Mouse (Mus musculus) embryonic facial prominence, embryonic 10.5 days (tissue): ENCODE data around the gene Metap1d. TPM values are rescaled to one million over a fixed set of nuclear protein-coding genes. Genes with fewer than 3 reads are reported as not detected.

Source experiments
- DNase-seq: peaks from one replicate; pipeline ENCODE4 v3.0.0-alpha.2; 2017; ENCODE audit warnings: low spot score
- H3K27ac ChIP-seq: fragments of 300-500 bp; sonication (generic); replicated peaks from 2 replicates; pipeline ENCODE4 v1.5.1; 2016; ENCODE audit warnings: mild to moderate bottlenecking
- H3K27me3 ChIP-seq: fragments of 300-500 bp; sonication (generic); replicated peaks from 2 replicates; pipeline ENCODE4 v1.6.1; 2016; ENCODE audit warnings: low read depth, mild to moderate bottlenecking; ENCODE audit not compliant: poor library complexity, severe bottlenecking
- H3K36me3 ChIP-seq: fragments of 300-500 bp; sonication (generic); replicated peaks from 2 replicates; pipeline ENCODE4 v1.6.1; 2016; ENCODE audit warnings: mild to moderate bottlenecking, moderate library complexity
- H3K4me1 ChIP-seq: fragments of 300-500 bp; sonication (generic); 2 replicates; pipeline ENCODE4 v1.6.1; 2016
- H3K4me3 ChIP-seq: fragments of 300-500 bp; sonication (generic); 2 replicates; pipeline ENCODE4 v1.5.1; 2016; ENCODE audit warnings: mild to moderate bottlenecking, moderate library complexity
- H3K9me3 ChIP-seq: fragments of 300-500 bp; sonication (generic); 2 replicates; pipeline ENCODE4 v1.6.1; 2016; ENCODE audit warnings: mild to moderate bottlenecking
- WGBS: fragments of 180-500 bp; shearing (Covaris S2); methylation state at CpG from one replicate; pipeline ENCODE4 v1.1.7; 2016; 5-methylcytosine and 5-hydroxymethylcytosine counted together
- polyA plus RNA-seq: library from polyadenylated mRNA; unstranded; fragments of >200 nt; fragmentation: Nextera tagmentation; extraction: Ambion mirVana; gene quantifications from 2 replicates; pipeline ENCODE4 v1.2.1, GENCODE M21; 2016

The Metap1d gene
- polyA plus RNA-seq, 1 experiment from 2014 or later: 29.6 TPM

DNA sequence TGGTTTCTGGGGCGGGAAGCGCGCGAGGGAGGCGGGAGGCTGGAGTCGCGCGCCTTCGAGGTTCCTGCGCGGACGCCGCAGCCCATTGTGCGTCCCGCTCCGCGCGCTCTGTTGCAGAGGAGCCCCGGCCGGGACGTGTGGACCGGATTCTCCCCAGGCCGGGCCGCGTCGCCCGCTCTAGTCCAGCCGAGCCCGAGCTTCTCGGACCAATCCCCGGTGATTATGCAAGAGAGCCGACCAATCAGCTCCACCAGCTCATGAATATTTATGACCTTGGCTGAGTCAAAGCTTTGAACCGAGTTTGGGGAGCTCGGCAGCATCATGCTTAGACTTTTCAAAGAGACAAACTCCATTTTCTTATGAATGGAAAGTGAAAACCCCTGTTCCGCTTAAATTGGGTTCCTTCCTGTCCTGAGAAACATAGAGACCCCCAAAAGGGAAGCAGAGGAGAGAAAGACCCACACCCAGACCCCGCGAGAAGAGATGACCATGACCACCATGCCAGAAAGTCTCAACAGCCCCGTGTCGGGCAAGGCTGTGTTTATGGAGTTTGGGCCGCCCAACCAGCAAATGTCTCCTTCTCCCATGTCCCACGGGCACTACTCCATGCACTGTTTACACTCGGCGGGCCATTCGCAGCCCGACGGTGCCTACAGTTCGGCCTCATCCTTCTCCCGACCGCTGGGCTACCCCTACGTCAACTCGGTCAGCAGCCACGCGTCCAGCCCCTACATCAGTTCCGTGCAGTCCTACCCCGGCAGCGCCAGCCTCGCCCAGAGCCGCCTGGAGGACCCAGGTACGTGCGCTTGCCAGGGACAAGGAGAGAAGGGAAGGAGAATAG, 76.7 kb downstream of the Metap1d start:
- H3K27me3 ChIP-seq: peaks cover 100% of the 10 kb centered on the region
- H3K36me3 ChIP-seq: no peaks in the 10 kb centered on the region
- H3K27ac ChIP-seq: peak overlapping the region; percentile 89
- peak overlapping the region; percentile 65 for H3K4me3 ChIP-seq
- peaks cover 82% of the 10 kb centered on the region for H3K4me1 ChIP-seq
- DNase-seq: peak; percentile 94
- H3K9me3 ChIP-seq: no peaks in the 10 kb centered on the region
- WGBS: under 1% methylated on average over 60 of the region's 60 CpGs

DNA sequence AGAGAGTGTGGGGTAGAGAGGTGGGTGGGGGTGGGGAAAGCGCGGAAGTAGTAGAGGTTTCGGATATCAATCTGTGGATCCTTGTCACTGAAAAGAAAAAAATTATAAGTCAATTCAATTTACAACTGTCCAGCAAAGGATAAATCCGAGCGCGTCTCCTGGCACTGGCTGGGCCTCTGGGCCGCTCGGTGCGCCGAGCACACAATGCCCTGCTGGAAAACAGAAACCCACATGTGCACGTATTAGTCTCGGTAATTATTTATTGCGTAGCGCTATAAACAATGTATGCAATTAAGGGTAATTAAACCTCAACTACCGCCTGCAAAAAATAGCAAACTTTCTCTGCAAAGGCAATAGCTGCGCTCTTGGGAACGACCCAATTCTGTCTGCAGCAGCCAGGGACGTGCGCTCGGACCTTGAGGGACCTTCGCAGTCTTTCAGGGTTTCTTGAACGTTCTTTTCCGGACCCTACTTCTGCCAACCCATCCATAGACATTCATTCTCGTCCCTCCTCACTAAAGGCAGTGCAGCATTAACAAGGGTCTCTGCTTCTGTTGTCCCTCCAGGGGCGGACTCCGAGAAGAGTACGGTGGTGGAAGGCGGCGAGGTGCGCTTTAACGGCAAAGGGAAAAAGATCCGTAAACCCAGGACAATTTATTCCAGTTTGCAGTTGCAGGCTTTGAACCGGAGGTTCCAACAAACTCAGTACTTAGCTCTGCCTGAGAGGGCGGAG, 77.5 kb downstream of the Metap1d start:
- Histone ChIP-seq H3K4me1 (peaks cover 80% of the 10 kb centered on the region), H3K27me3 (peaks cover 100% of the 10 kb centered on the region), H3K9me3 (no peaks in the 10 kb centered on the region), H3K4me3 (peak overlapping the region; percentile 65), H3K36me3 (no peaks in the 10 kb centered on the region), H3K27ac (peak overlapping the region; percentile 89)
- under 1% methylated on average over 34 of the region's 34 CpGs for WGBS
- DNase-seq: peak; percentile 62

DNA sequence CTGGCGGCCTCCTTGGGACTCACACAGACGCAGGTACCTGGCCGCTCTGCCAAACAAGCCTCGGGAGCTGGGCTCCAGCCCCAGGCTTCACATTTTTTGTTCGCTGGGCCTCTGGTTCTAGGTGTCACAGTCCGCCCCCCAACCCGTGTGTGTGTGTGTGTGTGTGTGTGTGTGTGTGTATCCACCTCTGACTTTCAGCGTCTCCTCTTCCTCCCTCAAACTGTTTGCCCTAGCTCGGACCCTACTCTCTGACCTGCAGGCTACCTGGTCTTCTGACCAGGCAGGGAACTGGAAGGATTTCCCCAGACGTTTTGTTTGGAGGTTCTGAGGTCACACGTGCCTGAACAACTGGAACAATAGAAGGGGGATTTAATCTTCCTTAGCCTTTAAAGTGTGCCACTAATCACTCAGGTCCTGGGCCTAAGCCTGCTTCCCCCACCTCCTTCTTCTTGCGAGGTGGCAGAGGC, 78.1 kb downstream of the Metap1d start:
- WGBS: under 1% methylated on average over 12 of the region's 12 CpGs
- peak overlapping the region; percentile 89 for H3K27ac ChIP-seq

DNA sequence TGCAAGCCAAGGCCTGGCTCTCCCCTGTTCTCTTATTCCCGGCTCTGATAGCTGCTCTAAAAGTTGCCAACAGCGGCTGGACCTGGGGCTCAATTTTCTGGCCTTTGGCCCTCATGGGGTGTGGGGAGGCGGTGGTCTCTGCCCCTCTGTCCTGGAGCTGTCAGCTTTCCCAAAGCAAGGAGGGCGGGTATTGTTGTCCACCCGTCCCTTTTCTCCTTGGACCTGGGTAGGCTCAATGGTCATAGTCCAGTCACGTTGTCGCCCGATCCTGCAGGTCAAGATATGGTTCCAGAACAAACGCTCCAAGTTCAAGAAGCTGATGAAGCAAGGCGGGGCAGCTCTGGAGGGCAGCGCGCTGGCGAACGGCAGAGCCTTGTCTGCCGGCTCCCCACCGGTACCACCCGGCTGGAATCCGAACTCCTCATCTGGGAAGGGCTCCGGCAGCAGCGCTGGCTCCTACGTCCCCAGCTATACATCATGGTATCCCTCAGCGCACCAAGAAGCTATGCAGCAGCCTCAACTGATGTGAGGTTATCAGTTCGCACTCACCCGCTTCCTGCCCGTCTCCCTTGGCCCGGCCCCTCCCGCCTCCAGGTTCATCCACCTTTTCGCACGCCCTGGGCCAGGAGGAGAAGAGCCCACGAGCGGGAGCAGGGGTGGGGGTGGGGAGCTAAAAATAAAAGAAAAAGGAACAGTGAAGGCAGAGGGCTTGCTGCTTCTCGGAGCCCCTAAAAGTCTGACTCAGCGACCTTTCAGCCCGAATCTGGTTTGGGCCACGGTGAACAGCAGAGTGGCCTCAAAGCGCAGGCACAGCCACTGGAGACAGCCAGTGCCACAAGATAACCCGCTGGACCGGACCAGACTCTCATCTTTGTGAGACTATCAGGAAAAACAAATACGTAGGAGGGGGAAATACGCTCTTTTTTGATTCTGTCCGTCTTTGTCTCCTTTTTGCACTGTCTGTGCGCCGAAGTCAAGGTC, 79.2 kb downstream of the Metap1d start:
- H3K27ac ChIP-seq: peak overlapping the region; percentile 89
- H3K27me3 ChIP-seq: peaks cover 100% of the 10 kb centered on the region
- peaks cover 76% of the 10 kb centered on the region for H3K4me1 ChIP-seq
- WGBS: under 1% methylated on average over 43 of the region's 43 CpGs
- no peaks in the 10 kb centered on the region for H3K36me3 ChIP-seq
- DNase-seq: peak; percentile 57
- no peaks in the 10 kb centered on the region for H3K9me3 ChIP-seq
- H3K4me3 ChIP-seq: peak overlapping the region; percentile 65

More for the DNA sequence above, 78.1 kb downstream of the Metap1d start:
- H3K9me3 ChIP-seq: no peaks in the 10 kb centered on the region
- no peaks in the 10 kb centered on the region for H3K36me3 ChIP-seq
- no peak for DNase-seq
- peaks cover 76% of the 10 kb centered on the region for H3K4me1 ChIP-seq
- H3K4me3 ChIP-seq: peak overlapping the region; percentile 65
- H3K27me3 ChIP-seq: peaks cover 100% of the 10 kb centered on the region

DNA sequence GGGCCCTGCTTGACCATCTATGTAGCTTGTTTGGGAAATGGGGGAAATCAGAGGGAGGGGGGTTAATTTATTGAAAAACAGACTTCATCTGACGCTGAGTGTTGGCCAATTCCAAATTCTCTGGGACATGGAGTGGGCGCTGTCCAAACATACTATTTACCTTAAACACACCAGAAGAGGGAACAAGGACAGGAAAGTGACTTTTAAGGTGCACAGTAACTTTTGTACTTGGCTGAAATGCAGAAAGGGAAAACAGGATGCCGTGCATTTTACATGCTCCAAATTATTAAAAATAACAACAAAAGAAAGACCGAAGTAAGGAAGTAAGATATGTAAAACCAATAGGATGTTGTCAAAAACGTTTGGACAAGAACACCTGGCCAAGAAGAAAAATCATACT, 80.0 kb downstream of the Metap1d start:
- Histone ChIP-seq H3K36me3 (no peaks in the 10 kb centered on the region), H3K4me3 (peak overlapping the region; percentile 65), H3K4me1 (peaks cover 80% of the 10 kb centered on the region), H3K27ac (peak overlapping the region; percentile 89), H3K9me3 (no peaks in the 10 kb centered on the region), H3K27me3 (peaks cover 100% of the 10 kb centered on the region)
- WGBS: 6% methylated on average over 5 of the region's 5 CpGs
- DNase-seq: no peak

DNA sequence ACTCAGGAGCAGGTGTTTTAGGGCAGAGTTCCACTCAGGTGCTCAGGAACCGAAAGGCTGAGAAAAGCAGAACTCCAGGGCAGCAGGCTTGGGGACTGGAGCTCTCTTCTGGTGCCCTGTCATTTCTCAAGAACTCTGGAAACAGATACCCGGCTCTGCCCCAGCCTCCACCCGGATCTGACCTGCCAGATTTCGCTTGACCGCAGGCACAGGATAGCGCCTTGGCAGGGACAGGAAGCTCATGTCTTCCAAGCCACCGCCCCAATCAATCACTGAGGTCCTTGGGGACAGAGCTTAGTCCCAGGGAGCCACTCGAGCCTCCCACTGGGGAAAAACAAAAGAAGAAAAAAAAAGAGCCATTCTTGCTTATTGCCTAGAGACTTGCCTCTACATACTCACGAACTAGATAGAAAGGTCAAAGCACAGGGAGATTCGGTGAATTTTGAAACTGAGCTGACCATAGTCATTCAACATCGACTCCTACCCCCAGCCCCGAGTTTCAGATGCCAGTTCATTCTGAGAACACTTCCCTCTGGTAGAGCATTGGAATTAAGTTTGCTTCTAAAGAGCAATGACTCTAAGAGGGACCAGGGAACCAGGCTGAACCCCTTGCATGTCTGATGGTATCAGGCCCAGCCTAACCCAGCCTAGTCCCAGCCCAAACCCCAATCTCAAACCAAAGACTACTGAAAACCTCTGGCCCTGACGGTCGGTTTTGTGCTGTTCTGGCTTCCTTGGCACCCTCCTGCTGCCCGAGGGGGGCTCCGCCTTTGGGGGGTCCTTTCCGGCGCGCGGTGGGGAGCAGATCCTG, 81.4 kb downstream of the Metap1d start:
- H3K9me3 ChIP-seq: no peaks in the 10 kb centered on the region
- H3K4me3 ChIP-seq: peak overlapping the region; percentile 65

GRCm38 (mm10) chr2:71540611-71541417, 87.7 kb downstream of the Metap1d start:
- under 1% methylated on average over 48 of the region's 48 CpGs for WGBS
- H3K4me1 ChIP-seq: peaks cover 87% of the 10 kb centered on the region
- DNase-seq: peak; percentile 83
- peaks cover 100% of the 10 kb centered on the region for H3K27me3 ChIP-seq
- peak overlapping the region; percentile 91 for H3K27ac ChIP-seq
- no peaks in the 10 kb centered on the region for H3K9me3 ChIP-seq
- peak overlapping the region; percentile 65 for H3K4me3 ChIP-seq
- H3K36me3 ChIP-seq: peaks cover 22% of the 10 kb centered on the region

More for the DNA sequence above, 81.4 kb downstream of the Metap1d start:
- DNase-seq: peak; percentile 68
- H3K27me3 ChIP-seq: peaks cover 100% of the 10 kb centered on the region
- peaks cover 80% of the 10 kb centered on the region for H3K4me1 ChIP-seq
- no peaks in the 10 kb centered on the region for H3K36me3 ChIP-seq
- WGBS: 1% methylated on average over 20 of the region's 20 CpGs
- peak overlapping the region; percentile 89 for H3K27ac ChIP-seq

DNA sequence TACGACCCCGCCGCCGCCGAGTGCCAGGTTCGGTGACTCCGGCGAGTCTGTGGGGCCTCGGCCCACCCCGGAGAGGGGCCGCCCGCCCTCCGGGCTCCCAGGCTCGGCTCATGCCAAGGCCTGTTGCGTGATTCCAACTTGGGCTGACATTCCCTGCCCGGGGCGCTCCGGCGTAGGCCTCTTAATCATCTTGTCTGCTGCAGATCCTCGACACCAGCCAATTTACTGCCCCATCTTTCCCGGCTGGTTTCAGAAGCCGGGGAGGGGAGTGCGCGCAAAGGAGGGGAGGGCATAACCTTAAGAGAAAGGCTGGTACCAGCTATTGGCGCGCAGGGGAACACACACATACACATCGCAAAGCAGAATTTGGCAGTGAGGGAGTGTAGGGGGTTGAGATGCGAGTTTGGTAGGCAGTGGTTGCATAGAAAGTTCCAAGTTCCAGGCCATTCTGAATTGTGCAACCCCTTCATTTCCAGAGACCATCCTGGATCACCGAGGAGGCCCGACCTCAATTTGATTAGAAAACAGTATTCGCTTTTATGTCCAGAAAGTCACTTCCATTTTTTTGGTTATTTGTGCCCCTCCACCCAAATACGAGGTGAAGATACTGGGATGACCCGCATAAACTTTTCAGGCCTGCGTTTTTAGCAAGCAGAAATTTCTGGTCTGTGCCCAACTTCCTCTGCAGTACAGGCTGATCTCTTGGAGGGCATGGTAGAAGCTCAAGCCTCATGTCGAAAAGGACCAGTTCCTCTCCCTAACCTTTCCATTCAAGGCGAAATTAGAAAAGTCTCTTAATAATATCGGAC, 88.5 kb downstream of the Metap1d start:
- peaks cover 22% of the 10 kb centered on the region for H3K36me3 ChIP-seq
- peaks cover 100% of the 10 kb centered on the region for H3K27me3 ChIP-seq
- peak overlapping the region; percentile 91 for H3K27ac ChIP-seq
- WGBS: 1% methylated on average over 37 of the region's 37 CpGs
- peak overlapping the region; percentile 65 for H3K4me3 ChIP-seq
- peaks cover 88% of the 10 kb centered on the region for H3K4me1 ChIP-seq
- no peak for DNase-seq
- H3K9me3 ChIP-seq: no peaks in the 10 kb centered on the region

- peak overlapping the region; percentile 91 for H3K27ac ChIP-seq
- peaks cover 22% of the 10 kb centered on the region for H3K36me3 ChIP-seq
- no peaks in the 10 kb centered on the region for H3K9me3 ChIP-seq
- peaks cover 99% of the 10 kb centered on the region for H3K27me3 ChIP-seq
- WGBS: 4% methylated on average over 11 of the region's 11 CpGs
- peak overlapping the region; percentile 65 for H3K4me3 ChIP-seq
- DNase-seq: no peak
- peaks cover 89% of the 10 kb centered on the region for H3K4me1 ChIP-seq
Observed at GRCm38 (mm10) chr2:71542227-71542815, 89.2 kb downstream of the Metap1d start.

- Histone ChIP-seq H3K9me3 (no peaks in the 10 kb centered on the region), H3K4me1 (peaks cover 85% of the 10 kb centered on the region), H3K36me3 (peaks cover 22% of the 10 kb centered on the region), H3K27ac (peak overlapping the region; percentile 91), H3K27me3 (peaks cover 94% of the 10 kb centered on the region), H3K4me3 (peak overlapping the region; percentile 65)
- WGBS: under 1% methylated on average over 30 of the region's 30 CpGs
- peak; percentile 76 for DNase-seq
Observed at GRCm38 (mm10) chr2:71542816-71543301, 89.8 kb downstream of the Metap1d start.
